Mouse (Mus musculus) liver, adult 2 months (tissue): ENCODE measurements around the gene Lrch3. TPM values are rescaled to one million over a fixed set of nuclear protein-coding genes. Genes with fewer than 3 reads are reported as not detected.

Experiments
- DNase-seq: peaks from one replicate; pipeline ENCODE4 v3.0.0-alpha.2; 2011; ENCODE audit warnings: low read depth, low spot score; ENCODE audit errors: extremely low read depth
- H3K27ac ChIP-seq: fragments of 200-500 bp; replicated peaks from 2 replicates; pipeline ENCODE4 v1.5.1; 2012; ENCODE audit warnings: low read depth, mild to moderate bottlenecking, control low read depth, inconsistent platforms, low read length; ENCODE audit not compliant: insufficient read depth
- H3K27me3 ChIP-seq: fragments of 200-500 bp; 2 replicates; pipeline ENCODE4 v1.6.1; 2012; ENCODE audit warnings: mild to moderate bottlenecking, moderate library complexity, low read length, inconsistent platforms; ENCODE audit not compliant: control insufficient read depth, insufficient read depth
- H3K36me3 ChIP-seq: fragments of 200-500 bp; 2 replicates; pipeline ENCODE4 v1.6.1; 2012; ENCODE audit warnings: low read length, inconsistent platforms; ENCODE audit not compliant: control insufficient read depth, insufficient read depth
- H3K4me1 ChIP-seq: fragments of 200-500 bp; 2 replicates; pipeline ENCODE4 v1.6.1; 2011; ENCODE audit warnings: low read length; ENCODE audit not compliant: control insufficient read depth, insufficient read depth
- H3K4me3 ChIP-seq: fragments of 200-500 bp; 2 replicates; pipeline ENCODE4 v1.5.1; 2011; ENCODE audit warnings: low read depth, mild to moderate bottlenecking, control low read depth, low read length, moderate library complexity; ENCODE audit not compliant: insufficient read depth
- H3K79me2 ChIP-seq: fragments of 200-500 bp; 2 replicates; pipeline ENCODE4 v1.6.1; 2012; ENCODE audit warnings: inconsistent platforms, mild to moderate bottlenecking, low read length, moderate library complexity; ENCODE audit not compliant: control insufficient read depth, insufficient read depth
- H3K9ac ChIP-seq: fragments of 200-500 bp; 2 replicates; pipeline ENCODE4 v1.6.1; 2012; ENCODE audit warnings: low read depth, mild to moderate bottlenecking, control low read depth, inconsistent platforms, low read length
- CTCF ChIP-seq: fragments of 200-500 bp; IDR thresholded peaks from 2 replicates; pipeline ENCODE4 v1.5.1; 2011; ENCODE audit warnings: low read depth, low read length, control low read depth
- POLR2A ChIP-seq: fragments of 200-500 bp; IDR thresholded peaks from 2 replicates; pipeline ENCODE4 v1.6.1; 2011; ENCODE audit warnings: low read length, control low read depth; ENCODE audit not compliant: insufficient read depth; ENCODE audit errors: extremely low read depth
- WGBS: fragments of 180-500 bp; shearing (Covaris S2); methylation state at CpG from one replicate; pipeline ENCODE4 v1.1.7; 2018; 5-methylcytosine and 5-hydroxymethylcytosine counted together
- polyA plus RNA-seq: library from polyadenylated mRNA; depleted of rRNA; stranded (reverse); fragments of >200 nt; gene quantifications from 2 replicates; pipeline ENCODE4 v1.2.3, GENCODE M21; 2012; rRNA removed
- total RNA-seq: library from RNA; depleted of rRNA; stranded (reverse); fragments of >200 nt; gene quantifications from 2 replicates; pipeline ENCODE4 v1.2.3, GENCODE M21; 2014; rRNA removed

The Lrch3 gene
- 9.8 and 11.3 TPM in 2 replicates for total RNA-seq
- 3.7 and 5.3 TPM in 2 replicates for polyA plus RNA-seq

- no peaks in the 10 kb centered on the region for H3K36me3 ChIP-seq
- peaks cover 4% of the 10 kb centered on the region for H3K4me1 ChIP-seq
- peaks cover 10% of the 10 kb centered on the region; the same call in 1 of the 2 replicates for H3K79me2 ChIP-seq
- WGBS, result under 1% methylated on average over 85 of the region's 85 CpGs
- H3K4me3 ChIP-seq, result peak within 1 kb of the TSS; percentile 92
- H3K27ac ChIP-seq, result peak within 1 kb of the TSS; percentile 97
- DNase-seq, result peak; percentile 74
- H3K9ac ChIP-seq, result peak within 1 kb of the TSS; percentile 97
- H3K27me3 ChIP-seq, result no peaks in the 10 kb centered on the region
- no peak for TF ChIP-seq CTCF
- peak; percentile 92 for TF ChIP-seq POLR2A
Observed at GRCm38 (mm10) chr16:32913937-32914881, at the start of gene Lrch3. TSS of gene Lrch3 (plus strand) at chr16:32914100.

GRCm38 (mm10) chr16:32865401-32865800 is 48.5 kb upstream of the Lrch3 start:
- Histone ChIP-seq H3K4me1 (peaks cover 6% of the 10 kb centered on the region), H3K79me2 (peaks cover 38% of the 10 kb centered on the region), H3K27ac (no peak overlapping the region), H3K27me3 (no peaks in the 10 kb centered on the region), H3K4me3 (no peak overlapping the region), H3K36me3 (0 out of 2 replicates have a peak, but pooled peaks cover 2% of the 10 kb centered on the region), H3K9ac (no peak overlapping the region)
- 89% methylated on average over 4 of the region's 4 CpGs for WGBS
- TF ChIP-seq CTCF (no peak), POLR2A (no peak)
- DNase-seq, result no peak

- Histone ChIP-seq H3K4me1 (peaks cover 6% of the 10 kb centered on the region), H3K9ac (no peak overlapping the region), H3K4me3 (no peak overlapping the region), H3K36me3 (no peaks in the 10 kb centered on the region), H3K79me2 (peaks cover 32% of the 10 kb centered on the region), H3K27ac (no peak overlapping the region), H3K27me3 (no peaks in the 10 kb centered on the region)
- DNase-seq, result no peak
- 86% methylated on average over 5 of the region's 5 CpGs for WGBS
- TF ChIP-seq POLR2A (no peak), CTCF (no peak)
Observed at GRCm38 (mm10) chr16:32866713-32867112, 47.2 kb upstream of the Lrch3 start.

GRCm38 (mm10) chr16:32867919-32868552 is 45.9 kb upstream of the Lrch3 start:
- TF ChIP-seq POLR2A (0 out of 2 replicates have a peak, but pooled peaks have one; percentile 54), CTCF (0 out of 2 replicates have a peak, but pooled peaks have one; percentile 6)

GRCm38 (mm10) chr16:32870231-32870630 is 43.7 kb upstream of the Lrch3 start:
- WGBS, result 40% methylated on average over 5 of the region's 5 CpGs
- peaks cover 6% of the 10 kb centered on the region for H3K4me1 ChIP-seq
- no peak overlapping the region for H3K4me3 ChIP-seq
- no peak overlapping the region for H3K9ac ChIP-seq
- peaks cover 27% of the 10 kb centered on the region for H3K79me2 ChIP-seq
- no peaks in the 10 kb centered on the region for H3K36me3 ChIP-seq
- 0 out of 2 replicates have a peak overlapping the region, but pooled peaks have one; percentile 5 for H3K27ac ChIP-seq
- peak; percentile 73 for DNase-seq
- no peaks in the 10 kb centered on the region for H3K27me3 ChIP-seq
- no peak for TF ChIP-seq POLR2A
- TF ChIP-seq CTCF, result no peak

More at GRCm38 (mm10) chr16:32867919-32868552, 45.9 kb upstream of the Lrch3 start:
- H3K27ac ChIP-seq, result peak overlapping the region; percentile 62
- H3K4me1 ChIP-seq, result peaks cover 6% of the 10 kb centered on the region
- peak overlapping the region; percentile 92 for H3K4me3 ChIP-seq
- H3K36me3 ChIP-seq, result no peaks in the 10 kb centered on the region
- WGBS, result under 1% methylated on average over 35 of the region's 35 CpGs
- no peaks in the 10 kb centered on the region for H3K27me3 ChIP-seq
- H3K9ac ChIP-seq, result peak overlapping the region; percentile 87
- peaks cover 33% of the 10 kb centered on the region for H3K79me2 ChIP-seq
- DNase-seq, result peak; percentile 90
